Mouse (Mus musculus) kidney, embryonic 15.5 days (tissue): Measurements from ENCODE around the gene Abhd12b. TPM values are rescaled to one million over a fixed set of nuclear protein-coding genes. Genes with fewer than 3 reads are reported as not detected.
"Not testable (repeated sequence)": the region's sequence is repeated elsewhere in the genome, so short reads cannot be mapped to it uniquely, and the experiment has no call there.

Experiments used
- ATAC-seq: fragments of 200-750 bp; cut with Nextera tagmentation; replicated peaks from 2 replicates; pipeline ENCODE4 v1.8.0; 2017; ENCODE audit warnings: moderate TSS enrichment; ENCODE audit not compliant: low FRiP score
- H3K27ac ChIP-seq: fragments of 300-500 bp; sonication (generic); 2 replicates; pipeline ENCODE4 v1.5.1; 2015; ENCODE audit warnings: mild to moderate bottlenecking, inconsistent platforms
- H3K27me3 ChIP-seq: fragments of 300-500 bp; sonication (generic); 2 replicates; pipeline ENCODE4 v1.6.1; 2015; ENCODE audit warnings: inconsistent platforms
- H3K36me3 ChIP-seq: fragments of 300-500 bp; sonication (generic); 2 replicates; pipeline ENCODE4 v1.6.1; 2015; ENCODE audit warnings: inconsistent platforms
- H3K4me1 ChIP-seq: fragments of 300-500 bp; sonication (generic); 2 replicates; pipeline ENCODE4 v1.6.1; 2015; ENCODE audit warnings: inconsistent platforms
- H3K4me2 ChIP-seq: fragments of 300-500 bp; sonication (generic); 2 replicates; pipeline ENCODE4 v1.6.1; 2015; ENCODE audit warnings: moderate library complexity, mild to moderate bottlenecking, inconsistent platforms
- H3K4me3 ChIP-seq: fragments of 300-500 bp; sonication (generic); replicated peaks from 2 replicates; pipeline ENCODE4 v1.5.1; 2015; ENCODE audit warnings: mild to moderate bottlenecking, inconsistent platforms
- H3K9ac ChIP-seq: fragments of 300-500 bp; sonication (generic); 2 replicates; pipeline ENCODE4 v1.6.1; 2015; ENCODE audit warnings: mild to moderate bottlenecking, inconsistent platforms
- H3K9me3 ChIP-seq: fragments of 300-500 bp; sonication (generic); replicated peaks from 2 replicates; pipeline ENCODE4 v1.6.1; 2016; ENCODE audit warnings: inconsistent platforms
- WGBS: fragments of 180-500 bp; shearing (Covaris S2); methylation state at CpG from one replicate; pipeline ENCODE4 v1.1.7; 2015; ENCODE audit warnings: mixed read lengths; 5-methylcytosine and 5-hydroxymethylcytosine counted together
- polyA plus RNA-seq: library from polyadenylated mRNA; unstranded; fragments of >200 nt; fragmentation: Nextera tagmentation; extraction: Ambion mirVana; gene quantifications from 2 replicates; pipeline ENCODE4 v1.2.1, GENCODE M21; 2015

Abhd12b gene
- polyA plus RNA-seq, 1 experiment from 2014 or later = not detected

DNA sequence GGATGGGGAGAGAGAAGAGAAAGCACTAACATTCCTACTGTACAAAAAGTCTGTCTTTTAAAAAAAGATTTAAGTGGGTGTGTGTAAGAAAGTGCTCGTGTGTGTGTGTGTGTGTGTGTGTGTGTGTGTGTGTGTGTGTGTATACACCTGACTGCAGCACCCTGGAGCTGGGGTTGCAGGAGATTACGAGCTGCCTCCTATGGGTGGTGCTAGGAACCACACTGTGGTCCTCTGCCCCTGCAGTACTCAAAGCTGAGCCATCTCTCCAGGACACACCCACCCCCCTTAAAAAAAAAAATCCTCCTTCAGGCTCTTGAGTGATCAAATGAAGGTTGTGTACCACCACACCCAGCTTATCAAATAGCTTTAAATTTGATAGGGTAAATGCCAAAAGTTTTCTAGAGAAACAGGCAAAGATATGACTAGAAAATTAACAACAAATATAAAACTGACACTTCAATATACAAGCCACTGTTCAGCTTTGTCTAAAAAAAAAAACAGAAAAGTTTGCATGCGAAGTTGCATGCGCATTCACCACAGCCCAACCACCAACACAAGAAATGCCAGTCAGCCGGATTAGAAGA lies 12.9 kb upstream of the Abhd12b start:
- Histone ChIP-seq H3K27me3 (no peaks in the 10 kb centered on the region), H3K9me3 (no peaks in the 10 kb centered on the region), H3K4me2 (no peak overlapping the region), H3K36me3 (no peaks in the 10 kb centered on the region), H3K27ac (no peak overlapping the region), H3K4me3 (no peak overlapping the region), H3K9ac (no peak overlapping the region), H3K4me1 (peaks cover 25% of the 10 kb centered on the region)
- 89% methylated on average over 5 of the region's 5 CpGs for WGBS
- no peak for ATAC-seq

GRCm38 (mm10) chr12:70144106-70144587 lies 9.8 kb upstream of the Abhd12b start:
- H3K36me3 ChIP-seq, H3K4me2 ChIP-seq, H3K4me3 ChIP-seq, H3K27me3 ChIP-seq, H3K9ac ChIP-seq, H3K9me3 ChIP-seq: not testable (repeated sequence)
- peak; percentile 76 for ATAC-seq
- WGBS = 4% methylated on average over 3 of the region's 3 CpGs
- peaks cover 35% of the 10 kb centered on the region for H3K4me1 ChIP-seq
- peak overlapping the region; percentile 86 for H3K27ac ChIP-seq

GRCm38 (mm10) chr12:70144637-70145448 lies 9.1 kb upstream of the Abhd12b start:
- peaks cover 35% of the 10 kb centered on the region for H3K4me1 ChIP-seq
- no peak for ATAC-seq
- H3K4me2 ChIP-seq = peak overlapping the region; percentile 30; the same call in 1 of the 2 replicates
- H3K9ac ChIP-seq = no peak overlapping the region
- WGBS = 38% methylated on average over 20 of the region's 20 CpGs
- H3K9me3 ChIP-seq = no peaks in the 10 kb centered on the region
- no peaks in the 10 kb centered on the region for H3K36me3 ChIP-seq
- H3K27me3 ChIP-seq = no peaks in the 10 kb centered on the region
- peak overlapping the region; percentile 86 for H3K27ac ChIP-seq
- H3K4me3 ChIP-seq = no peak overlapping the region

GRCm38 (mm10) chr12:70145586-70145985 lies 8.4 kb upstream of the Abhd12b start:
- no peak overlapping the region for H3K4me3 ChIP-seq
- no peaks in the 10 kb centered on the region for H3K36me3 ChIP-seq
- H3K9ac ChIP-seq = no peak overlapping the region
- peaks cover 35% of the 10 kb centered on the region for H3K4me1 ChIP-seq
- H3K9me3 ChIP-seq = no peaks in the 10 kb centered on the region
- no peak for ATAC-seq
- H3K4me2 ChIP-seq = no peak overlapping the region
- H3K27me3 ChIP-seq = no peaks in the 10 kb centered on the region
- H3K27ac ChIP-seq = peak overlapping the region; percentile 86; the same call in 1 of the 2 replicates
- WGBS = 93% methylated on average over 6 of the region's 6 CpGs

DNA sequence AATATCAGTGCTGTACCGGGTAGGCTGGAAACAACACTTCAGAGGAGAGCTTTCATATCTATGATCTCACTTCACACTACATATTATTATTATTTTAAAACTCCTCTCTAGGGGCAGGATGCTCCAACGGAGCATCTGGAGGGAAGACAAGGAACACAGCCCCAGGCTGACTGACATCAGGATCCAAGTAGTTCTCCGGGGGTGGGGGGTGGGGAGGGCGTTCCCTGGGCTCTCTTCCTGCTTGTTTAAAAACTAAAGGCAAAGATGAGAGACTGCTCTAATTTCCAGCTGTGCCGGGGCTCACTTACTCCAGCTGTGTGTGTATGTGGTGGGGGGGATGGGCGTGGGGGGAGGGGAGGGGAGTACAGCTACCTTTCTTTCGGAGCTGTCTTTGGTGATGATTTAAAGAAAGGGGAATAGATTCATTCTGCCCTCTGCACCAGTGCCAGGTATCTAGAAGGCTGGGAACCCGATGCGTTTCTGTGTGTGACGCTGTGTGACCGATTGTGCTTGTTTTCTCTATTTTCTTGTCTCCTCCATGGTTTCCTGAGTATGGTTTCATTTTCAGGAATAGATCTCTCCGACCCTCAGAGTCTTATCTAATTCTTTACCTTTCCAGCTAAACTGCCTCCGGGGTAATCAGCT lies 5.8 kb upstream of the Abhd12b start:
- Histone ChIP-seq H3K36me3 (no peaks in the 10 kb centered on the region), H3K4me1 (peaks cover 35% of the 10 kb centered on the region), H3K4me3 (peak overlapping the region; percentile 36), H3K4me2 (peak overlapping the region; percentile 57), H3K27ac (peak overlapping the region; percentile 41; the same call in 1 of the 2 replicates), H3K27me3 (no peaks in the 10 kb centered on the region), H3K9me3 (no peaks in the 10 kb centered on the region), H3K9ac (peak overlapping the region; percentile 21; the same call in 1 of the 2 replicates)
- ATAC-seq = 0 out of 2 replicates have a peak, but pooled peaks have one; percentile 8
- 6% methylated on average over 13 of the region's 13 CpGs for WGBS

DNA sequence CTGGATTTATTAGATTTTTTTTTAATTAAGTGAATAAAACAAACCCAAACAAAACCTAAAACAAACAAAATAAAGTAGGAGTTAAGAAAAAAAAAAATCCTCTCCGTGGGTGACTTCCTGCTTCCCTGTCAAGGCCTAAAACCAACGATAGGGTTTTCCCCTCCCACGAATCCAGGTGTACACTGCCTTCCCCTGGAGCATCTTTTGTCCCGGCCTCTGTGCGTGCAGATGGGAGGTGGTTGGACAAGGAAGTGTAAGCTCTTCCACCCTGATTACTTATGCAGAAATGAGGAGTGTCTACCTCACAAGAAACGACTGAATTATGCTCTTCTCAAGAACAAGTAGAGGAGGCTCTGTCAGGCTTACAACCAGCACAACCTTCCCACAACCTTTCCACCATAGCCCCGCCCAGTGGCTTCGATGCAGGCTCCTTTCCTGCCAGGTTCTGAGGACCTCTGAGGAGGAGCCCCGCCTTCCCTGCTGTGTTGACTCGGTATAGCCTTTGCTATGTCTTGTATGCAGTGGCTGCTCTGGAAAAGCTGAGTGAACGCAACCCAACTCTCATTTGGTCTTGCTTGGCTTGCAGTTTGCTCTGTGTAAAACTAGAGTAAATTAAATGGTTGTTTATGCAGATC lies 5.2 kb upstream of the Abhd12b start:
- H3K9ac ChIP-seq = peak overlapping the region; percentile 21; the same call in 1 of the 2 replicates
- H3K27ac ChIP-seq = no peak overlapping the region
- WGBS = 18% methylated on average over 11 of the region's 11 CpGs
- H3K27me3 ChIP-seq = no peaks in the 10 kb centered on the region
- no peaks in the 10 kb centered on the region for H3K36me3 ChIP-seq
- H3K4me2 ChIP-seq = peak overlapping the region; percentile 57
- peak overlapping the region; percentile 36 for H3K4me3 ChIP-seq
- H3K4me1 ChIP-seq = peaks cover 35% of the 10 kb centered on the region
- ATAC-seq = no peak; the same call in 1 of the 2 replicates
- H3K9me3 ChIP-seq = no peaks in the 10 kb centered on the region

- Histone ChIP-seq H3K9ac (no peak overlapping the region), H3K4me3 (no peak overlapping the region), H3K4me2 (no peak overlapping the region), H3K9me3 (no peaks in the 10 kb centered on the region), H3K27me3 (no peaks in the 10 kb centered on the region), H3K27ac (no peak overlapping the region), H3K36me3 (no peaks in the 10 kb centered on the region), H3K4me1 (no peaks in the 10 kb centered on the region)
- WGBS = 79% methylated on average over 6 of the region's 6 CpGs
- no peak for ATAC-seq
Measured at GRCm38 (mm10) chr12:70156222-70156621, 2.3 kb downstream of the Abhd12b start.

GRCm38 (mm10) chr12:70157292-70158066 lies 3.5 kb downstream of the Abhd12b start:
- Histone ChIP-seq H3K4me1 (no peaks in the 10 kb centered on the region), H3K27me3 (no peaks in the 10 kb centered on the region), H3K4me3 (no peak overlapping the region), H3K4me2 (no peak overlapping the region), H3K9me3 (no peaks in the 10 kb centered on the region), H3K36me3 (no peaks in the 10 kb centered on the region), H3K9ac (no peak overlapping the region), H3K27ac (no peak overlapping the region)
- WGBS = 51% methylated on average over 5 of the region's 5 CpGs
- ATAC-seq = no peak

DNA sequence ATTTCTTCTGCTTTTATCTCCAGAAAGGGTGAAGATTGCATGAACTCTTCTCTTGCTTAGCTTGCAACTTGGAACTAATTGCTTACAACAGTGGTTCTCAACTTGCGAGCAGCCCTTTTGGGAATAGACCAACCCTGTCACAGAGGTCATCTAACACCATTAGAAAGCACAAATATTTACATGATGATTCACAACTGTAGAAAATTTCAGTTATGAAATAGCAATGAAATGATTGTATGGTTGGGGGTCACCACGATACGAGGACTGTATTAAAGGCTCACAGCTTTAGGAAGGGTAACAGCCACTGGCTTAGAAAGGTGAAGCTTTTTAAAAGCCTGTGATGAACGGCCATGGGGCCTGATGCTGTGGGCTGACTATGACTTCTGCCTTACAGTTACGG lies 7.1 kb downstream of the Abhd12b start:
- Histone ChIP-seq H3K9ac (no peak overlapping the region), H3K9me3 (no peaks in the 10 kb centered on the region), H3K27ac (no peak overlapping the region), H3K4me1 (no peaks in the 10 kb centered on the region), H3K36me3 (no peaks in the 10 kb centered on the region), H3K4me3 (no peak overlapping the region), H3K27me3 (no peaks in the 10 kb centered on the region), H3K4me2 (no peak overlapping the region)
- 67% methylated on average over 5 of the region's 5 CpGs for WGBS
- ATAC-seq = no peak

DNA sequence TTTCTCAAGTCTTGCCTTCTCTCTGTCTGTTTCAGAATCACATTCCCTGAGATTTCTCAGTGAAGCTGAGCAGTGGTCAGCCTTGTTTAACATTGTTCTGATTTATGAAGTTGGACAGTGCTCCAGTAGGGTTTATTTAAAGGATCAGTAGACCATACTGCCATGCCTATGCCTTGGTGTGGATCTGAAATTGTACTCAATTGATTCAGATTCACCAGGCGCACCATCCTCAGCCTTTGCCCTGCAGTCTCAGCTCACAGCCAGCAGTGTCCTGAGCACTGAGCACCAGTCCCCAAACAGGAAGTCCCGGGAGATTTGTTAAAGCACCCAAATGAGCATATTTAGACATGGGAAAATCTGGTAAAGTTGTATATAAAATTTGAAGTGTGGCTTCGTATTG lies 10.8 kb downstream of the Abhd12b start:
- H3K27me3 ChIP-seq = no peaks in the 10 kb centered on the region
- H3K4me3 ChIP-seq = no peak overlapping the region
- no peak overlapping the region for H3K4me2 ChIP-seq
- H3K4me1 ChIP-seq = no peaks in the 10 kb centered on the region
- ATAC-seq = no peak
- 81% methylated on average over 3 of the region's 3 CpGs for WGBS
- no peak overlapping the region for H3K9ac ChIP-seq
- H3K27ac ChIP-seq = no peak overlapping the region
- H3K9me3 ChIP-seq = no peaks in the 10 kb centered on the region
- H3K36me3 ChIP-seq = no peaks in the 10 kb centered on the region

DNA sequence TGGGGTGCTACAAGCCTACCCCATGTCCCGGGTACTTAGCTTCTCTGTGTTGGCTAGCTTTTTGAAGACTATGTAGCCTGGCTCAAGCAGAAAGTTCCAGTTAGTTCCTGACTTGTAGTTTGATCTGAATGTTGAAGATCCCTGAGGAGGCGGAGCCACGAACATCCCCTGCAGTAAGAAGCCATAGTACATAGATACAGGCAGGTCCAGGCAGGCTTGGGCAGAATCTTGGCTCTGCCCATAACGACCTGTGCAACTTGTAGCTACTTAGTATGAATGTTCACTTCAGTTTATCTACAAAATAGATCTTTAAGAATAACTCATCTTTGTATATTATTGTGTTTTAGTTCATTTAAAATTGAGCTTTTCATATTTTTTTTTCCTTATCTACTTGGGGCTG lies 14.0 kb downstream of the Abhd12b start:
- Histone ChIP-seq H3K4me2 (no peak overlapping the region), H3K36me3 (no peaks in the 10 kb centered on the region), H3K4me1 (no peaks in the 10 kb centered on the region), H3K27me3 (no peaks in the 10 kb centered on the region), H3K9me3 (no peaks in the 10 kb centered on the region), H3K4me3 (no peak overlapping the region), H3K27ac (no peak overlapping the region), H3K9ac (no peak overlapping the region)
- 88% methylated on average over 4 of the region's 4 CpGs for WGBS
- ATAC-seq = no peak
